Mouse (Mus musculus): ENCODE data around the gene Madd.

GRCm38 (mm10) chr2:91114781-91115577, 68.7 kb downstream of the Madd start:
- TF ChIP-seq CTCF (IDR thresholded peaks at IDR 0.05; ENCODE audit: extremely low read depth, insufficient read length, insufficient replicate concordance, low read depth, low read length) (peak; percentile 99), POLR2A (IDR thresholded peaks at IDR 0.05; ENCODE audit: low read depth, low read length) (0 out of 2 replicates have a peak, but pooled peaks have one; percentile 22)

All from small intestine, adult 2 months (tissue).